Mouse (Mus musculus): ENCODE data around the gene Ndufaf8. TPM values are rescaled to one million over a fixed set of nuclear protein-coding genes. Genes with fewer than 3 reads are reported as not detected.

Ndufaf8 gene
- polyA plus RNA-seq (2012; fragmentation: generic; extraction: Trizol): 56.7 TPM

DNA sequence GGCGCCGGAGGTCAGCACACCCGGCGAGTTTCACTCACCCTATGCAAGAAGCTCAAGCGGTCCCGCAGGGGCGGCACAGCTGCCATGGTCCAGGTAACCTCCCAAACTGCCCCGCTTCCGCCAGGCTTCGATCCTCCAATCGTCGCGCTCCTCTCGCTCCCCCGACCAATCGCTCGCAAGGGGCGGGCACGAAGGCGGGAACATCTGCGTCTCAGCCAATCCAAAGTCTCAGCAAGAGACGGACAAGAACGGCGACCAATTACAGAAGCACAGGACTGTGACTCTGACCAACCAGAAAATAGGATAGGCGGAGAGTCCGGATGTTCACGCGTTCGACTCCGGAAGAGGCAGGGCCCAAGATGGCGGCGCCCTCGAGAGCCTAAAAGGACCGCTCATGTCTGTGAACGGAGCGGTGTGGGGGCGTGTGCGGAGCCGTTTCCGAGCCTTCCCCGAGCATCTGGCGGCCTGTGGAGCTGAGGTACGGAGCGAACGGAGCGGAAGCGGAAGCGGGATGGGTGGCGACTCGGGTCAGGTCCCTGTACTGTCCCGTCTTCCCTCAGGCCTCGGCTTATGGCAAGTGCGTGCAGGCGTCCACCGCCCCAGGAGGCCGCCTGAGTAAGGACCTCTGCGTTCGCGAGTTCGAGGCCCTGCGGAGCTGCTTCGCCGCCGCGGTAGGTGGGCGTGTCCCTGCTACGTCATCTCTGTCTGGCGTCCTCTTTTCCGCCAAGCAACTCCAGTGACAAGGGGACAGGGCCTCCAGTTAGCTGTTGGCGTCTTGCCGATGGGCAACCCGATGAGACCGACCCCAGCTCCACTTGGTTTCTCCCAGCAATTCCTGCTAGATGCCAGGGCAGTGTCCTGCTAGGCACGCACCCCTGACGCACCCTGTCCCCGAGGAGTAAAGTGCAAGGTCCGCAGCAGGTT is at the start of gene Ndufaf8, which contains the start of gene Tepsin:
Gene Ndufaf8 (plus strand): TSS at position 341 of the 924 bp plus-strand sequence.
Gene Tepsin (minus strand): TSS at position 144 of the 924 bp plus-strand sequence.
- TF ChIP-seq CEBPB (IDR thresholded peaks at IDR 0.05; ENCODE audit: insufficient read depth, poor library complexity, severe bottlenecking) (no peak), MYOG (IDR thresholded peaks at IDR 0.05; ENCODE audit: control insufficient read depth in 1 of 3, insufficient read depth in 1 of 3, insufficient read length in 2 of 3, low read depth in 2 of 3) (peak; percentile 28 to 80 (median 78)), SRF (IDR thresholded peaks at IDR 0.05; ENCODE audit: control insufficient read depth, insufficient read length, low read depth) (peak; percentile 27), POLR2A (IDR thresholded peaks at IDR 0.05; ENCODE audit: insufficient read length, low read depth) (peak; percentile 57), POLR2AphosphoS2 (IDR thresholded peaks at IDR 0.05; ENCODE audit: insufficient read length, low read depth) (peak; percentile 54), MYOD1 (IDR thresholded peaks at IDR 0.05; ENCODE audit: control insufficient read depth in 1 of 3, insufficient read length in 2 of 3, low read depth in 2 of 3) (peak in 2 of 3 experiments; percentile 54 to 74), TCF12 (IDR thresholded peaks at IDR 0.05; ENCODE audit: insufficient read depth, poor library complexity, severe bottlenecking) (no peak)
- no peaks in the 10 kb centered on the region for H3K27me3 ChIP-seq (ENCODE audit: control insufficient read depth, insufficient read depth, insufficient read length)
- H3K79me2 ChIP-seq (ENCODE audit: control insufficient read depth, insufficient read depth): no peaks in the 10 kb centered on the region
- peak within 1 kb of the TSS; percentile 85 for H3K4me3 ChIP-seq
- H3K36me3 ChIP-seq (ENCODE audit: control insufficient read depth, insufficient read depth): peaks cover 10% of the 10 kb centered on the region
- H3ac ChIP-seq (ENCODE audit: control insufficient read depth, insufficient read length): peak within 1 kb of the TSS; percentile 70
- H3K4me2 ChIP-seq (ENCODE audit: low read depth): peak within 1 kb of the TSS; percentile 97

DNA sequence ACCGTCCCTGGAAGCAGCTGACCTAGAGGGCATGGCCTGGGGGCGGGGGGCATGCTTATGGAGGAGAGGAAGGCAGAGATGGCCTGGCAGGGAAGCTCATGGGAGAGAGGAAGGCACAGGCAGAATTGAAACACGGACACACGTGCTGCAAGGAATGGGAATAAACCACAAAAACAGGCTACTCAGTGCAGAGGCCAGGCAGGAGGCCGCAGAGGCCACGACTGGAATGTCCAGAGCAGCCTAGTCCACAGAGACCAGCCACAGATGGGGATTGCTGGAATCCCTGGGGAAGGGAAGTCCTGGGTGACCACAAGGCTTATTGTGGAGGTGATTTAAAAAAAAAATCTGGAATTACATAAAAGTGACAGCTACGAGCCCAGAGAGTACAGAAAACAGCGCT is 49.7 kb upstream of the Ndufaf8 start:
- Histone ChIP-seq H3ac (ENCODE audit: control insufficient read depth, insufficient read length) (no peak overlapping the region), H3K4me2 (ENCODE audit: low read depth) (no peak overlapping the region), H3K36me3 (ENCODE audit: control insufficient read depth, insufficient read depth) (no peaks in the 10 kb centered on the region), H3K4me3 (no peak overlapping the region), H3K27me3 (ENCODE audit: control insufficient read depth, insufficient read depth, insufficient read length) (peaks cover 66% of the 10 kb centered on the region), H3K79me2 (ENCODE audit: control insufficient read depth, insufficient read depth) (no peaks in the 10 kb centered on the region)
- TF ChIP-seq E2F4 (IDR thresholded peaks at IDR 0.05; ENCODE audit: insufficient read depth) (no peak), POLR2A (IDR thresholded peaks at IDR 0.05; ENCODE audit: insufficient read length, low read depth) (no peak), TCF12 (IDR thresholded peaks at IDR 0.05; ENCODE audit: insufficient read depth, poor library complexity, severe bottlenecking) (peak; percentile 8), CEBPB (IDR thresholded peaks at IDR 0.05; ENCODE audit: insufficient read depth, poor library complexity, severe bottlenecking) (no peak), MYOD1 (IDR thresholded peaks at IDR 0.05; ENCODE audit: control insufficient read depth in 1 of 3, insufficient read length in 2 of 3, low read depth in 2 of 3) (peak in 2 of 3 experiments; percentile 36 to 58), USF1 (IDR thresholded peaks at IDR 0.05; ENCODE audit: low read depth) (peak; percentile 25), SRF (IDR thresholded peaks at IDR 0.05; ENCODE audit: control insufficient read depth, insufficient read length, low read depth) (no peak), MAX (IDR thresholded peaks at IDR 0.05; ENCODE audit: low read depth) (no peak), REST (IDR thresholded peaks at IDR 0.05; ENCODE audit: insufficient read depth, insufficient read length) (no peak), POLR2AphosphoS2 (IDR thresholded peaks at IDR 0.05; ENCODE audit: insufficient read length, low read depth) (no peak), TCF3 (IDR thresholded peaks at IDR 0.05; ENCODE audit: insufficient read length, low read depth) (peak; percentile 45), MYOG (IDR thresholded peaks at IDR 0.05; ENCODE audit: control insufficient read depth in 1 of 3, insufficient read depth in 1 of 3, insufficient read length in 2 of 3, low read depth in 2 of 3) (peak in 2 of 3 experiments; percentile 40 to 88)

DNA sequence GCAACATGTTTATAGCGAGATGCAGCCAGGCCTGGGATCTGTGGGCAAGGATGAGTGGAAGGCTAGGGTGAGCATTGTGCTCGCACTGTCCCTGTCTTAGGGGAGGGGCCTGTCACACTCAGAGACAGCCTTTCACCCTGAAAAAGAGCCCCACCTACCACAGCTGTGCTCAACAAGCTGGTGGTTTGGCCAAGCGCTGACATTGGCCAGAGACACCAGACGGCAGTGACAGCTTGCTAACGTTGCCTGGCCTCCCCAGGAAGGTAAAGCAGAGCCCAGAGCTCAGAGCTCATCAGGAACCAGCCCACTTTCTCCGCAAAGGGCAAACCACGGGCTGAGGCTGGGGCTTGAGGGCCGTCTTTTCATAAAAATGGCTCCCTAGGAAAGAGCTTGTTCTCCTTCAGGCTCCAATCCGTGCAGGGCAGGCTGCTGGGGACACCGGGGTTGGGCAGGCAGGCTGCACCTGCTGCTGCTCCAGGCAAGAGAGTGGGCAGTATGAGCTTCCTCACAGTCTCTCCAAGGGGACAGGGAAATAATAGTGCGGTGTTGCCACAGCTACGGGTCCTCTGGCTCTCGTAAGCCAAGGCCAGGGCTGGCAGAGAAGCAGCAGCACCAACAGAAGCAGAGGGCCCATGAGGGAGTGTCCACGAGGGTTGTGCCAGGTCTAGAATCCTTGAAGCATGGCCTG is 47.5 kb upstream of the Ndufaf8 start:
- Histone ChIP-seq H3ac (ENCODE audit: control insufficient read depth, insufficient read length) (no peak overlapping the region), H3K36me3 (ENCODE audit: control insufficient read depth, insufficient read depth) (no peaks in the 10 kb centered on the region), H3K4me3 (no peak overlapping the region), H3K4me2 (ENCODE audit: low read depth) (peak overlapping the region; percentile 16), H3K27me3 (ENCODE audit: control insufficient read depth, insufficient read depth, insufficient read length) (peaks cover 53% of the 10 kb centered on the region), H3K79me2 (ENCODE audit: control insufficient read depth, insufficient read depth) (no peaks in the 10 kb centered on the region)
- TF ChIP-seq POLR2A (IDR thresholded peaks at IDR 0.05; ENCODE audit: insufficient read length, low read depth) (no peak), POLR2AphosphoS2 (IDR thresholded peaks at IDR 0.05; ENCODE audit: insufficient read length, low read depth) (no peak), MYOD1 (IDR thresholded peaks at IDR 0.05; ENCODE audit: control insufficient read depth in 1 of 3, insufficient read length in 2 of 3, low read depth in 2 of 3) (peak in 2 of 3 experiments; percentile 36 to 66), USF1 (IDR thresholded peaks at IDR 0.05; ENCODE audit: low read depth) (no peak), MYOG (IDR thresholded peaks at IDR 0.05; ENCODE audit: control insufficient read depth in 1 of 3, insufficient read depth in 1 of 3, insufficient read length in 2 of 3, low read depth in 2 of 3) (peak; percentile 14 to 81 (median 31)), CEBPB (IDR thresholded peaks at IDR 0.05; ENCODE audit: insufficient read depth, poor library complexity, severe bottlenecking) (no peak), SRF (IDR thresholded peaks at IDR 0.05; ENCODE audit: control insufficient read depth, insufficient read length, low read depth) (no peak), E2F4 (IDR thresholded peaks at IDR 0.05; ENCODE audit: insufficient read depth) (no peak), TCF3 (IDR thresholded peaks at IDR 0.05; ENCODE audit: insufficient read length, low read depth) (no peak), MAX (IDR thresholded peaks at IDR 0.05; ENCODE audit: low read depth) (no peak), REST (IDR thresholded peaks at IDR 0.05; ENCODE audit: insufficient read depth, insufficient read length) (no peak)

DNA sequence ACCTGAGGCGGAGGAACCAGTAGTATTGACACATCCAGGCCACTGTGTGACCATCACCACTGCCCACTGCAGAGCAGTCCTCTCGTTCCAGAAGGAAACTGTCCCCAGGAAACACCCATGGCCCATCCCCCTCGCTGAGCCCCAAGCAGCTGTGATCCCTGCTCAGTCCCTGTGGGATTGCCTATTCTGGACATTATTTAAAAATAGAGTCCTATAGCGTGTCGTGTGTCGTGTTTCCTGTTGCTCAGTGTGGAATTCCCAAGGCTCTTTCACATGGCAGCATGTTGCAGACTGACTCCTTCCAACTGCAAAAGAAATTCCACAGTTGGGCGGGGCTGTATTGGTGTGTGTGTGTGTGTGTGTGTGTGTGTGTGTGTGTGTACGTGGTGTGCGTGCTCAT is 46.5 kb upstream of the Ndufaf8 start:
- no peak overlapping the region for H3K4me2 ChIP-seq (ENCODE audit: low read depth)
- no peaks in the 10 kb centered on the region for H3K36me3 ChIP-seq (ENCODE audit: control insufficient read depth, insufficient read depth)
- peak; percentile 40 to 81 (median 42) for TF ChIP-seq MYOD1 (IDR thresholded peaks at IDR 0.05; ENCODE audit: control insufficient read depth in 1 of 3, insufficient read length in 2 of 3, low read depth in 2 of 3)
- TF ChIP-seq MYOG (IDR thresholded peaks at IDR 0.05; ENCODE audit: control insufficient read depth in 1 of 3, insufficient read depth in 1 of 3, insufficient read length in 2 of 3, low read depth in 2 of 3): peak; percentile 48 to 79 (median 70)
- no peak for TF ChIP-seq USF1 (IDR thresholded peaks at IDR 0.05; ENCODE audit: low read depth)
- TF ChIP-seq TCF12 (IDR thresholded peaks at IDR 0.05; ENCODE audit: insufficient read depth, poor library complexity, severe bottlenecking): peak; percentile 62
- TF ChIP-seq POLR2A (IDR thresholded peaks at IDR 0.05; ENCODE audit: insufficient read length, low read depth): no peak
- TF ChIP-seq POLR2AphosphoS2 (IDR thresholded peaks at IDR 0.05; ENCODE audit: insufficient read length, low read depth): no peak
- H3K4me3 ChIP-seq: no peak overlapping the region
- no peak overlapping the region for H3ac ChIP-seq (ENCODE audit: control insufficient read depth, insufficient read length)
- H3K27me3 ChIP-seq (ENCODE audit: control insufficient read depth, insufficient read depth, insufficient read length): peaks cover 43% of the 10 kb centered on the region
- H3K79me2 ChIP-seq (ENCODE audit: control insufficient read depth, insufficient read depth): no peaks in the 10 kb centered on the region
